Mouse (Mus musculus) neural tube, postnatal 0 days (tissue): ENCODE data around the gene Tas2r137. TPM values are rescaled to one million over a fixed set of nuclear protein-coding genes. Genes with fewer than 3 reads are reported as not detected.

Source experiments
- polyA plus RNA-seq: library from polyadenylated mRNA; unstranded; fragments of >200 nt; fragmentation: Nextera tagmentation; extraction: Ambion mirVana; gene quantifications from 2 replicates; pipeline ENCODE4 v1.2.1, GENCODE M21; 2015

Gene Tas2r137
- not detected in 2 replicates for polyA plus RNA-seq

GRCm38 (mm10) chr6:40490933-40491332, at the start of gene Tas2r137:
Gene Tas2r137, plus strand, starts transcription at chr6:40491233.

GRCm38 (mm10) chr6:40470916-40471719, 19.9 kb upstream of the Tas2r137 start, which contains the start of gene Ssbp1:
Gene Ssbp1, plus strand, starts transcription at chr6:40471352.

GRCm38 (mm10) chr6:40493229-40493628, 2.2 kb downstream of the Tas2r137 start, which contains the start of gene Tas2r108:
Gene Tas2r108, plus strand, starts transcription at chr6:40493529.

GRCm38 (mm10) chr6:40519408-40519807, 28.4 kb downstream of the Tas2r137 start, which contains the start of gene Prss37:
Gene Prss37, minus strand, starts transcription at chr6:40519508.

Other genes with a start within 250 kb of the Tas2r137 start
- gene Agk, start 166.1 kb upstream of the Tas2r137 start, polyA plus RNA-seq, result 55.4 and 60.3 TPM in 2 replicates
- 14.4 and 14.9 TPM in 2 replicates for gene E330009J07Rik, start 55.1 kb upstream of the Tas2r137 start, polyA plus RNA-seq
- gene Wee2, start 52.1 kb upstream of the Tas2r137 start, polyA plus RNA-seq, result 0.12 and 0.19 TPM in 2 replicates
- gene Ssbp1, start 19.9 kb upstream of the Tas2r137 start, polyA plus RNA-seq, result 81.6 and 88.9 TPM in 2 replicates
- gene Tas2r108, start 2.3 kb downstream of the Tas2r137 start, polyA plus RNA-seq, result 0.53 TPM in 1 of 2 replicates, not detected in the other
- gene Prss37, start 28.3 kb downstream of the Tas2r137 start, polyA plus RNA-seq, result not detected in 2 replicates
- gene Olfr461, start 63.8 kb downstream of the Tas2r137 start, polyA plus RNA-seq, result 0.05 and 0.08 TPM in 2 replicates
- gene Olfr460, start 78.3 kb downstream of the Tas2r137 start, polyA plus RNA-seq, result not detected in 2 replicates
- 1.9 and 2.0 TPM in 2 replicates for gene Clec5a, start 94.6 kb downstream of the Tas2r137 start, polyA plus RNA-seq
- not detected in 2 replicates for gene Tas2r138, start 122.1 kb downstream of the Tas2r137 start, polyA plus RNA-seq
- 0.08 and 0.31 TPM in 2 replicates for gene Mgam, start 137.6 kb downstream of the Tas2r137 start, polyA plus RNA-seq